In genomic region chr5:130712281-130712680, GRCm38 (mm10) we compare ENCODE assay signal across 22 mouse cellular contexts.
DNase-seq lines count a peak whose midpoint lies in the region; ATAC-seq and TF ChIP-seq lines count a peak whose summit lies in the region.
"Had no signal": no experiment of that assay in that cellular context is flagged by ENCODE, and none has a peak within 500 bp of the region (broad histone marks: within the 10 kb centered on the region; RNA-seq: fewer than 3 reads in every experiment).

No protein-coding gene starts in this region.

- no peak overlapping the region for H3K27ac ChIP-seq in intestine, embryonic 14.5 days (ENCODE audit: low read depth)
- no peak overlapping the region for H3K27ac ChIP-seq in intestine, postnatal 0 days (ENCODE audit: low read depth, low read length)
- no peak overlapping the region for H3K27ac ChIP-seq in CH12.LX (ENCODE audit: insufficient read depth, low read depth)
- H3K27ac ChIP-seq in intestine, embryonic 15.5 days, result no peak overlapping the region
- no peak overlapping the region for H3K27ac ChIP-seq in liver, embryonic 13.5 days
- H3K27ac ChIP-seq: embryonic facial prominence, embryonic 13.5 days; forebrain, embryonic 12.5 days; heart, adult 2 months; hindbrain, embryonic 10.5 days had no signal

- no peak for DNase-seq in intestine, embryonic 14.5 days (ENCODE audit: low spot score)
- DNase-seq in CH12.LX (ENCODE audit: extremely low read depth), result peak; percentile 45
- DNase-seq in liver, embryonic 13.5 days, result no peak
- no peak for DNase-seq in retina, embryonic 14.5 days (ENCODE audit: low spot score)
- no peak for DNase-seq in thymus, postnatal 10 days (ENCODE audit: low spot score in 2 of 2)
- DNase-seq in lung, postnatal 14 days, result no peak
- DNase-seq: adrenal gland, postnatal 14 days; cerebellum, adult 18-20 months; cerebellum, adult 9-11 months; cerebellum, postnatal 36 days; gastrocnemius, postnatal 10 days; heart, adult 2 months had no signal

- H3K36me3 ChIP-seq in intestine, embryonic 14.5 days (ENCODE audit: control insufficient read depth, insufficient read depth, low read length), result no peaks in the 10 kb centered on the region
- H3K36me3 ChIP-seq in intestine, postnatal 0 days (ENCODE audit: control insufficient read depth, insufficient read depth), result no peaks in the 10 kb centered on the region
- H3K36me3 ChIP-seq in CH12.LX (replicated peaks in 1 of 2; ENCODE audit: control insufficient read depth in 1 of 2, insufficient read depth in 1 of 2, low read length in 1 of 2), result no peaks in the 10 kb centered on the region
- H3K36me3 ChIP-seq in intestine, embryonic 15.5 days, result no peaks in the 10 kb centered on the region
- H3K36me3 ChIP-seq in liver, embryonic 13.5 days, result no peaks in the 10 kb centered on the region
- H3K36me3 ChIP-seq: embryonic facial prominence, embryonic 13.5 days; forebrain, embryonic 12.5 days; G1E; heart, embryonic 12.5 days; hindbrain, embryonic 10.5 days had no signal

- no peak for TF ChIP-seq RAD21 in CH12.LX (IDR thresholded peaks at IDR 0.05; ENCODE audit: low read depth, low read length)

- H3K9ac ChIP-seq in intestine, embryonic 14.5 days (ENCODE audit: low read length), result no peak overlapping the region
- H3K9ac ChIP-seq in intestine, postnatal 0 days (ENCODE audit: low read depth, low read length), result no peak overlapping the region
- H3K9ac ChIP-seq in CH12.LX (ENCODE audit: insufficient read depth, low read depth), result no peak overlapping the region
- no peak overlapping the region for H3K9ac ChIP-seq in intestine, embryonic 15.5 days
- no peak overlapping the region for H3K9ac ChIP-seq in liver, embryonic 13.5 days
- H3K9ac ChIP-seq: embryonic facial prominence, embryonic 13.5 days; forebrain, embryonic 12.5 days; heart, embryonic 12.5 days had no signal

- no peaks in the 10 kb centered on the region for H3K27me3 ChIP-seq in intestine, embryonic 14.5 days (replicated peaks; ENCODE audit: control insufficient read depth, insufficient read depth, low read length)
- no peaks in the 10 kb centered on the region for H3K27me3 ChIP-seq in intestine, postnatal 0 days (replicated peaks; ENCODE audit: control insufficient read depth, insufficient read depth, low read length)
- no peaks in the 10 kb centered on the region for H3K27me3 ChIP-seq in CH12.LX (replicated peaks)
- no peaks in the 10 kb centered on the region for H3K27me3 ChIP-seq in intestine, embryonic 15.5 days (replicated peaks)
- H3K27me3 ChIP-seq in liver, embryonic 13.5 days, result no peaks in the 10 kb centered on the region
- H3K27me3 ChIP-seq: embryonic facial prominence, embryonic 13.5 days; forebrain, embryonic 12.5 days; heart, embryonic 12.5 days had no signal

- no peak for TF ChIP-seq CTCF in intestine, postnatal 0 days (IDR thresholded peaks at IDR 0.05; ENCODE audit: low read depth)
- TF ChIP-seq CTCF in CH12.LX (conservative IDR thresholded peaks at IDR 0.05 in 1 of 2, IDR thresholded peaks at IDR 0.05 in 1 of 2; ENCODE audit: low read depth in 2 of 2, low read length in 2 of 2), result no peak

- H3K4me2 ChIP-seq in intestine, embryonic 14.5 days (ENCODE audit: low read length), result no peak overlapping the region
- no peak overlapping the region for H3K4me2 ChIP-seq in intestine, postnatal 0 days (replicated peaks; ENCODE audit: low read depth)
- no peak overlapping the region for H3K4me2 ChIP-seq in CH12.LX (ENCODE audit: insufficient read depth, low read depth, poor library complexity, severe bottlenecking)
- H3K4me2 ChIP-seq in intestine, embryonic 15.5 days (replicated peaks), result no peak overlapping the region
- H3K4me2 ChIP-seq in liver, embryonic 13.5 days, result no peak overlapping the region
- H3K4me2 ChIP-seq: embryonic facial prominence, embryonic 13.5 days; forebrain, embryonic 12.5 days; heart, embryonic 12.5 days had no signal

- H3K9me3 ChIP-seq in intestine, embryonic 14.5 days (ENCODE audit: control insufficient read depth, low read length), result no peaks in the 10 kb centered on the region
- H3K9me3 ChIP-seq in intestine, postnatal 0 days (ENCODE audit: control insufficient read depth), result no peaks in the 10 kb centered on the region
- H3K9me3 ChIP-seq in CH12.LX (replicated peaks; ENCODE audit: low read length), result peaks cover 58% of the 10 kb centered on the region
- H3K9me3 ChIP-seq in intestine, embryonic 15.5 days, result no peaks in the 10 kb centered on the region
- no peaks in the 10 kb centered on the region for H3K9me3 ChIP-seq in liver, embryonic 13.5 days (replicated peaks)
- H3K9me3 ChIP-seq: embryonic facial prominence, embryonic 13.5 days; forebrain, embryonic 12.5 days; hindbrain, embryonic 10.5 days had no signal

- peak; percentile 50; the same call in 1 of the 2 replicates for ATAC-seq in intestine, embryonic 14.5 days (replicated peaks; ENCODE audit: low FRiP score, low TSS enrichment, low read depth)
- ATAC-seq in intestine, postnatal 0 days, result no peak
- ATAC-seq in intestine, embryonic 15.5 days, result peak; percentile 77
- ATAC-seq in liver, embryonic 13.5 days (ENCODE audit: low read depth), result peak; percentile 69
- ATAC-seq: activated CD4-positive, CD25-positive, alpha-beta regulatory T cell, adult 4 months; forebrain, embryonic 16.5 days; hindbrain, embryonic 16.5 days had no signal

- no peak overlapping the region for H3K4me3 ChIP-seq in intestine, embryonic 14.5 days (ENCODE audit: low read depth, low read length)
- no peak overlapping the region for H3K4me3 ChIP-seq in intestine, postnatal 0 days (ENCODE audit: low read depth, low read length)
- no peak overlapping the region for H3K4me3 ChIP-seq in CH12.LX (replicated peaks in 1 of 3; ENCODE audit: low read depth in 2 of 3, low read length in 2 of 3, poor library complexity in 1 of 3)
- no peak overlapping the region for H3K4me3 ChIP-seq in intestine, embryonic 15.5 days (replicated peaks)
- no peak overlapping the region for H3K4me3 ChIP-seq in liver, embryonic 13.5 days (replicated peaks)
- H3K4me3 ChIP-seq: embryonic facial prominence, embryonic 13.5 days; forebrain, embryonic 12.5 days; heart, adult 2 months; heart, embryonic 12.5 days; hindbrain, embryonic 10.5 days had no signal

- no peak for TF ChIP-seq POLR2A in CH12.LX (IDR thresholded peaks at IDR 0.05; ENCODE audit: low read depth, low read length)

- no peaks in the 10 kb centered on the region for H3K79me2 ChIP-seq in CH12.LX (replicated peaks; ENCODE audit: control insufficient read depth, extremely low read depth, insufficient read depth, poor library complexity, severe bottlenecking)

- WGBS in intestine, embryonic 14.5 days, result 84% methylated on average over 1 of the region's 1 CpGs
- WGBS in intestine, postnatal 0 days, result 77% methylated on average over 1 of the region's 1 CpGs
- WGBS in intestine, embryonic 15.5 days, result 88% methylated on average over 1 of the region's 1 CpGs
- 61% methylated on average over 1 of the region's 1 CpGs for WGBS in liver, embryonic 13.5 days (ENCODE audit: insufficient replicate concordance)

- TF ChIP-seq EP300 in CH12.LX (IDR thresholded peaks at IDR 0.05; ENCODE audit: low read length), result no peak

- dilution Hi-C loops in CH12.LX (cut with MboI; ENCODE audit: extremely low pct_ligation_motif_present, extremely low pct_unique_long_range_greater_than_20kb, low sequenced_read_pairs), result no loop called here

- in situ Hi-C loops in CH12.LX (cut with MboI; ENCODE audit: low pct_ligation_motif_present, low pct_unique_long_range_greater_than_20kb, low sequenced_read_pairs), result loop anchor here (10.0 kb wide), 1 partner anchor 143 kb away; no protein-coding TSS in a partner anchor

- H3K4me1 ChIP-seq in intestine, embryonic 14.5 days (replicated peaks; ENCODE audit: control insufficient read depth, insufficient read depth, low read length), result no peaks in the 10 kb centered on the region
- no peaks in the 10 kb centered on the region for H3K4me1 ChIP-seq in intestine, postnatal 0 days (replicated peaks; ENCODE audit: control insufficient read depth, insufficient read depth, low read length)
- peaks cover 4 to 8% of the 10 kb centered on the region in 2 experiments; a peak in 3 of 4 replicates for H3K4me1 ChIP-seq in CH12.LX (ENCODE audit: control insufficient read depth in 1 of 2, insufficient read depth in 2 of 2)
- H3K4me1 ChIP-seq in intestine, embryonic 15.5 days (replicated peaks), result no peaks in the 10 kb centered on the region
- H3K4me1 ChIP-seq in liver, embryonic 13.5 days (replicated peaks), result no peaks in the 10 kb centered on the region
- H3K4me1 ChIP-seq: embryonic facial prominence, embryonic 13.5 days; forebrain, embryonic 12.5 days; heart, embryonic 12.5 days; hindbrain, embryonic 10.5 days had no signal

TF ChIP-seq in CH12.LX, 34 proteins besides CTCF, POLR2A, EP300 and RAD21:
- TF ChIP-seq ELF1 (IDR thresholded peaks at IDR 0.05; ENCODE audit: low read depth, low read length) (no peak), UBTF (IDR thresholded peaks at IDR 0.05; ENCODE audit: low read depth, low read length) (no peak)
